ENCODE assay signal across 9 mouse cellular contexts in genomic region chr10:60445031-60445593, GRCm38 (mm10). TPM values are rescaled to one million over a fixed set of nuclear protein-coding genes. Genes with fewer than 3 reads are reported as not detected.
DNase-seq lines count a peak whose midpoint lies in the region.
"Had no signal": no experiment of that assay in that cellular context is flagged by ENCODE, and none has a peak within 500 bp of the region (broad histone marks: within the 10 kb centered on the region; RNA-seq: fewer than 3 reads in every experiment).

No protein-coding gene starts in this region.

- peak; percentile 50 for DNase-seq in gastrocnemius, postnatal 10 days
- DNase-seq in gastrocnemius, postnatal 25 days = no peak
- DNase-seq in right cerebral cortex, postnatal 10 days (ENCODE audit: low spot score in 2 of 2) = peak; percentile 46 to 60
- no peak for DNase-seq in right cerebral cortex, postnatal 25 days
- DNase-seq in heart, postnatal 4 days = peak; percentile 78
- DNase-seq in lung, postnatal 4 days = peak; percentile 78 to 83
- DNase-seq in thymus, postnatal 0 days (ENCODE audit: low spot score) = no peak
- DNase-seq in spleen, postnatal 36 days (ENCODE audit: low spot score in 2 of 2) = no peak

RNA-seq across cellular contexts. Expression of gene Gm17455, which starts 45.6 kb away (rescaled TPM):
- not detected for total RNA-seq in gastrocnemius, postnatal 10 days (2021)
- not detected for total RNA-seq in gastrocnemius, postnatal 25 days (2021)
- total RNA-seq in heart, postnatal 4 days (2021) = not detected
- polyA plus RNA-seq in thymus, postnatal 0 days (2015; fragmentation: Nextera tagmentation; extraction: Ambion mirVana) = 0.31 and 0.52 TPM in 2 replicates
- total RNA-seq: liver, adult 2 months had no signal
- polyA plus RNA-seq: liver, adult 2 months had no signal

Comparison
In these comparisons a context has a peak if more than half of its experiments do, and no peak if none do; other contexts are left out.
1. DNase-seq: peak in gastrocnemius, postnatal 10 days (single experiment), right cerebral cortex, postnatal 10 days (2 of 2), heart, postnatal 4 days (single experiment) and lung, postnatal 4 days (2 of 2); none in gastrocnemius, postnatal 25 days (single experiment), right cerebral cortex, postnatal 25 days (single experiment), thymus, postnatal 0 days (single experiment) and spleen, postnatal 36 days (0 of 2).